Mouse (Mus musculus) lung, postnatal 0 days (tissue): ENCODE data around the gene Gltp. TPM values are rescaled to one million over a fixed set of nuclear protein-coding genes. Genes with fewer than 3 reads are reported as not detected.

ENCODE experiments used
- ATAC-seq: fragments of 200-750 bp; cut with Nextera tagmentation; 2 replicates; pipeline ENCODE4 v1.8.0; 2017; ENCODE audit warnings: moderate library complexity
- DNase-seq: peaks from one replicate; pipeline ENCODE4 v3.0.0-alpha.2; 2016; ENCODE audit warnings: low spot score
- H3K27ac ChIP-seq: fragments of 300-500 bp; sonication (generic); 2 replicates; pipeline ENCODE4 v1.5.1; 2014; ENCODE audit warnings: antibody characterized with exemption, mild to moderate bottlenecking, low read length, mixed read lengths
- H3K27me3 ChIP-seq: fragments of 300-500 bp; sonication (generic); replicated peaks from 2 replicates; pipeline ENCODE4 v1.6.1; 2014; ENCODE audit warnings: low read length, mixed read lengths; ENCODE audit not compliant: insufficient read depth
- H3K36me3 ChIP-seq: fragments of 300-500 bp; sonication (generic); 2 replicates; pipeline ENCODE4 v1.6.1; 2014; ENCODE audit warnings: low read length, mixed read lengths; ENCODE audit not compliant: insufficient read depth
- H3K4me1 ChIP-seq: fragments of 300-500 bp; sonication (generic); 2 replicates; pipeline ENCODE4 v1.6.1; 2014; ENCODE audit warnings: antibody characterized with exemption, low read depth, low read length, mixed read lengths; ENCODE audit not compliant: insufficient read depth
- H3K4me2 ChIP-seq: fragments of 300-500 bp; sonication (generic); replicated peaks from 2 replicates; pipeline ENCODE4 v1.6.1; 2014; ENCODE audit warnings: low read depth, mild to moderate bottlenecking, low read length, moderate library complexity, mixed read lengths
- H3K4me3 ChIP-seq: fragments of 300-500 bp; sonication (generic); 2 replicates; pipeline ENCODE4 v1.5.1; 2014; ENCODE audit warnings: low read depth, low read length
- H3K9ac ChIP-seq: fragments of 300-500 bp; sonication (generic); replicated peaks from 2 replicates; pipeline ENCODE4 v1.6.1; 2014; ENCODE audit warnings: low read depth, mild to moderate bottlenecking
- H3K9me3 ChIP-seq: fragments of 300-500 bp; sonication (generic); 2 replicates; pipeline ENCODE4 v1.6.1; 2016; ENCODE audit warnings: low read length, mixed read lengths
- CTCF ChIP-seq: IDR thresholded peaks from 2 replicates; pipeline ENCODE4 v1.5.1; 2016; ENCODE audit warnings: antibody characterized with exemption, mild to moderate bottlenecking
- EP300 ChIP-seq: IDR thresholded peaks from 2 replicates; pipeline ENCODE4 v1.6.1; 2016; ENCODE audit warnings: antibody characterized with exemption, mild to moderate bottlenecking, control low read depth
- WGBS: fragments of 180-500 bp; shearing (Covaris S2); extraction: QIAGEN DNeasy Blood & Tissue Kit; methylation state at CpG from one replicate; pipeline ENCODE4 v1.1.7; 2014; 5-methylcytosine and 5-hydroxymethylcytosine counted together
- polyA plus RNA-seq: library from polyadenylated mRNA; unstranded; fragments of >200 nt; fragmentation: Nextera tagmentation; extraction: Ambion mirVana; gene quantifications from 2 replicates; pipeline ENCODE4 v1.2.1, GENCODE M21; 2015

The Gltp gene
- polyA plus RNA-seq, 1 experiment from 2014 or later, result 88.2 TPM

DNA sequence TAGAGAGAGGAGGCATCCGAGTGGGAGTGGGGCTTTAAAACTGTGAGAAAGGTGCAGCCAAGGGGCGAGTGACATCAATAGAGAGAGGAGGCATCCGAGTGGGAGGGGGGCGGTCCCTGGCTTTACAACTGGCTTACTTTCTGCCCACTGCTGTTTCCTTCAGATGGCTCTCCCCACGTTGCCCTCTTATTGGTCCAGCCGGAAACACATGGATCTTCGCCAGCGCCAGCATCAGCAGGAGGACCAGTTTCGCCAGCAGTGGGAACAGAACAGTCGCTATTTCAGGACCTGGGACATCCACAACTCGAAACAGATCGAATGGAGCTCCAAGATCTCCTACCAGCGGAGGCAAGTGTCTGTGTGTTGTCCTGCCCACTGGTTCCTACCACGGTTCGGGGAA, 17.7 kb upstream of the Gltp start:
- ATAC-seq (no peak), DNase-seq (no peak)
- no peaks in the 10 kb centered on the region for H3K27me3 ChIP-seq
- H3K9ac ChIP-seq, result no peak overlapping the region
- WGBS, result 51% methylated on average over 15 of the region's 15 CpGs
- H3K4me3 ChIP-seq, result peak overlapping the region; percentile 77; the same call in 1 of the 2 replicates
- no peak for TF ChIP-seq CTCF
- TF ChIP-seq EP300, result no peak
- H3K36me3 ChIP-seq, result no peaks in the 10 kb centered on the region
- H3K27ac ChIP-seq, result no peak overlapping the region
- peak overlapping the region; percentile 71 for H3K4me2 ChIP-seq
- no peaks in the 10 kb centered on the region; the same call in 1 of the 2 replicates for H3K4me1 ChIP-seq
- H3K9me3 ChIP-seq, result no peaks in the 10 kb centered on the region

DNA sequence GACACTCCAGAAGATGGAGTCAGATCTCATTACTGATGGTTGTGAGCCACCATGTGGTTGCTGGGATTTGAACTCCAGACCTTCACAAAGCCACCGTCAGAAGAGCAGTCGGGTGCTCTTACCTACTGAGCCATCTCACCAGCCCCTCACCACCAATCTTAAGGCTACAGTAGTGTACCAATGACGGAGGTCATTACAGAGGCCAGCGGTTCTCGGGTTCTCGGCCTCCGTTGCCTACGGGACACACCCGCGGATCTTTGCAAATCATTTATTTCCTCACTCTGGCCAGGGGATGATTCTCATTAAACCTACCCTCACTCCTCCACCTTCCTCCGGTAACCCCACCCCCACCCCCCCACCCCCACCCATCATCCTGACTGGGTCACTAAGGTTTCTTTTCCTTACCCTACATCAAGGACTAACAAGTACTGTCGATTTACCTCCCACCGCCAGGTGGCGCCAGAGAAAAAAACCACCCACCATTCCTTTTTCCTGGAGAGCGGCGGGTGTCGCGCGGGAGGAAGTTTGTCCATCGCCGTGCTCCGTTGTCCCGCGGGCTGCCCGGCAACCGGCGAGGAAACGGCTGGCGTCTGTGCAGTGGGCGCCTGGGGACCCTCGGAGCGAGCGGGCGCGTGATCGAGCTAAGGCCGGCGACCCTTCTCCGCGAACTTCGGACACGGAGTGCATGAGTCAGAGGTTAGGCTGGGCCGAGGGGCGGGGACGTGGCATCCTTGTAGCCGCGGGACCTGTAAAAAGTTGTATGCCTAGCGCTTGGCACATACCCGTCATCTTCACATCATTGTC, 16.7 kb upstream of the Gltp start, which contains the start of gene Tchp:
Gene Tchp, plus strand, starts transcription at position 496 of the 804 bp plus-strand sequence.
- ATAC-seq (peak; percentile 75), DNase-seq (peak; percentile 94)
- no peak within 1 kb of the TSS for H3K27ac ChIP-seq
- peak; percentile 88 for TF ChIP-seq CTCF
- peak; percentile 57; the same call in 1 of the 2 replicates for TF ChIP-seq EP300
- no peaks in the 10 kb centered on the region; the same call in 1 of the 2 replicates for H3K4me1 ChIP-seq
- H3K27me3 ChIP-seq, result no peaks in the 10 kb centered on the region
- WGBS, result 4% methylated on average over 46 of the region's 49 CpGs
- peak within 1 kb of the TSS; percentile 71 for H3K4me2 ChIP-seq
- H3K4me3 ChIP-seq, result peak within 1 kb of the TSS; percentile 77
- no peaks in the 10 kb centered on the region for H3K36me3 ChIP-seq
- H3K9ac ChIP-seq, result peak within 1 kb of the TSS; percentile 57
- no peaks in the 10 kb centered on the region for H3K9me3 ChIP-seq

- no peaks in the 10 kb centered on the region for H3K27me3 ChIP-seq
- H3K27ac ChIP-seq, result no peak overlapping the region
- DNase-seq (peak; percentile 55), ATAC-seq (peak; percentile 77)
- no peaks in the 10 kb centered on the region for H3K4me1 ChIP-seq
- H3K36me3 ChIP-seq, result no peaks in the 10 kb centered on the region
- H3K9me3 ChIP-seq, result no peaks in the 10 kb centered on the region
- TF ChIP-seq CTCF (peak; percentile 77), EP300 (no peak)
- H3K9ac ChIP-seq, result no peak overlapping the region
- no peak overlapping the region for H3K4me2 ChIP-seq
- H3K4me3 ChIP-seq, result no peak overlapping the region
- 56% methylated on average over 14 of the region's 14 CpGs for WGBS
Observed at GRCm38 (mm10) chr5:114702403-114703392, 11.9 kb upstream of the Gltp start.

GRCm38 (mm10) chr5:114699015-114699414, 8.2 kb upstream of the Gltp start:
- 0 out of 2 replicates have a peak, but pooled peaks cover under 1% of the 10 kb centered on the region for H3K27me3 ChIP-seq
- peak; percentile 42 for DNase-seq
- H3K27ac ChIP-seq, result no peak overlapping the region
- TF ChIP-seq EP300, result no peak
- no peak for TF ChIP-seq CTCF
- no peaks in the 10 kb centered on the region for H3K36me3 ChIP-seq
- H3K4me1 ChIP-seq, result no peaks in the 10 kb centered on the region
- WGBS, result 32% methylated on average over 7 of the region's 7 CpGs
- H3K9ac ChIP-seq, result no peak overlapping the region
- ATAC-seq, result peak; percentile 64
- no peaks in the 10 kb centered on the region for H3K9me3 ChIP-seq
- H3K4me3 ChIP-seq, result no peak overlapping the region
- H3K4me2 ChIP-seq, result no peak overlapping the region

- no peak for ATAC-seq
- no peak for TF ChIP-seq CTCF
- no peak for TF ChIP-seq EP300
Observed at GRCm38 (mm10) chr5:114698044-114698746, 7.4 kb upstream of the Gltp start.

More at GRCm38 (mm10) chr5:114698044-114698746, 7.4 kb upstream of the Gltp start:
- WGBS, result 79% methylated on average over 19 of the region's 19 CpGs
- Histone ChIP-seq H3K9ac (no peak overlapping the region), H3K27me3 (0 out of 2 replicates have a peak, but pooled peaks cover 2% of the 10 kb centered on the region), H3K4me3 (no peak overlapping the region), H3K4me1 (no peaks in the 10 kb centered on the region), H3K9me3 (no peaks in the 10 kb centered on the region), H3K4me2 (no peak overlapping the region), H3K27ac (no peak overlapping the region), H3K36me3 (no peaks in the 10 kb centered on the region)
- no peak for DNase-seq
